Comparison of ENCODE assay signal across 8 mouse cellular contexts in the genomic region with DNA sequence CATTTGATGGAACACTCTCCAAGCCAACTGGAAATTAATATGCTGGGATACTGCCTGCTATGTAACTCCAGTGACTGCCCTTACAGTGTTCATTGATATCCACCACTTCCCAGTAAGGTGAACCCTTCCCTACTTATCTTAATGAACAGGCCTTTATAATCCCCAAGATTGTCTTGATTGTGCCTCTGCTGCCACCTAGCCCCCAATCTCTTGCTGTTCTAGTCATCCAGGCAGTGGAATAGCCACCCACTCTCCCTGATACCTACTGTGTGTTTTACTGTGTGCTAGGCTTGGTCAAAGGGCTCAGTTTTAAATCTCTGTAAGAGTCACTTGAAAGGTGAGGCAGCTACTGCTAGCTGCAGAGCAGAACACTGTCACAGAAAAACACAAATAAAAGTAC.
DNase-seq lines count a peak whose midpoint lies in the region; ATAC-seq and TF ChIP-seq lines count a peak whose summit lies in the region.
"Had no signal": no experiment of that assay in that cellular context is flagged by ENCODE, and none has a peak within 500 bp of the region (broad histone marks: within the 10 kb centered on the region; RNA-seq: fewer than 3 reads in every experiment).

No protein-coding gene starts in this region.

- H3K4me3 ChIP-seq in cortical plate, adult 2 months (ENCODE audit: insufficient read depth, low read length), result no peak overlapping the region
- no peak overlapping the region for H3K4me3 ChIP-seq in lung, embryonic 16.5 days (ENCODE audit: low read length)
- H3K4me3 ChIP-seq in hindbrain, embryonic 13.5 days, result no peak overlapping the region
- H3K4me3 ChIP-seq: forebrain, embryonic 13.5 days had no signal

- TF ChIP-seq POLR2A in cortical plate, adult 2 months (IDR thresholded peaks at IDR 0.05; ENCODE audit: extremely low read depth, insufficient read depth, low read length), result no peak

- peak; percentile 57 for TF ChIP-seq CTCF in cortical plate, adult 2 months (IDR thresholded peaks at IDR 0.05; ENCODE audit: extremely low read depth, insufficient read depth, low read length)

- no peak overlapping the region for H3K9ac ChIP-seq in lung, embryonic 16.5 days (ENCODE audit: low read length)
- no peak overlapping the region for H3K9ac ChIP-seq in hindbrain, embryonic 13.5 days
- H3K9ac ChIP-seq: forebrain, embryonic 13.5 days had no signal

- peak; percentile 28 for DNase-seq in left cerebral cortex, postnatal 4 days
- DNase-seq in left cerebral cortex, adult 8-10 months (ENCODE audit: low spot score in 2 of 2), result no peak
- DNase-seq in adipocyte (ENCODE audit: low spot score), result peak; percentile 70
- DNase-seq in testis, postnatal 14 days (ENCODE audit: low spot score), result no peak

- no peak overlapping the region for H3K4me2 ChIP-seq in lung, embryonic 16.5 days (ENCODE audit: low read depth, low read length)
- H3K4me2 ChIP-seq in hindbrain, embryonic 13.5 days, result no peak overlapping the region
- H3K4me2 ChIP-seq: forebrain, embryonic 13.5 days had no signal

- H3K4me1 ChIP-seq in cortical plate, adult 2 months (ENCODE audit: control insufficient read depth, insufficient read depth, low read length), result no peaks in the 10 kb centered on the region
- H3K4me1 ChIP-seq in lung, embryonic 16.5 days (replicated peaks; ENCODE audit: control insufficient read depth, insufficient read depth, low read length), result peaks cover 2% of the 10 kb centered on the region; the same call in 1 of the 2 replicates
- no peaks in the 10 kb centered on the region for H3K4me1 ChIP-seq in hindbrain, embryonic 13.5 days (replicated peaks)
- H3K4me1 ChIP-seq: forebrain, embryonic 13.5 days had no signal

- no peaks in the 10 kb centered on the region for H3K9me3 ChIP-seq in lung, embryonic 16.5 days (ENCODE audit: control insufficient read depth, low read length)
- H3K9me3 ChIP-seq in hindbrain, embryonic 13.5 days, result no peaks in the 10 kb centered on the region
- H3K9me3 ChIP-seq: forebrain, embryonic 13.5 days had no signal

- intact Hi-C loops in left cerebral cortex, postnatal 4 days (cut with DNase I), result loop anchor here (10.0 kb wide), 1 partner anchor 132 kb away; no protein-coding TSS in a partner anchor

- peak; percentile 69 for ATAC-seq in lung, embryonic 16.5 days (ENCODE audit: low read depth)
- no peak for ATAC-seq in hindbrain, embryonic 13.5 days (ENCODE audit: low FRiP score)

- no peak overlapping the region for H3K27ac ChIP-seq in cortical plate, adult 2 months (ENCODE audit: insufficient read depth, low read length)
- no peak overlapping the region for H3K27ac ChIP-seq in lung, embryonic 16.5 days (ENCODE audit: low read length)
- no peak overlapping the region for H3K27ac ChIP-seq in hindbrain, embryonic 13.5 days
- H3K27ac ChIP-seq: forebrain, embryonic 13.5 days had no signal

- no peaks in the 10 kb centered on the region for H3K27me3 ChIP-seq in lung, embryonic 16.5 days (ENCODE audit: control insufficient read depth, insufficient read depth, low read depth, low read length)
- no peaks in the 10 kb centered on the region for H3K27me3 ChIP-seq in hindbrain, embryonic 13.5 days
- H3K27me3 ChIP-seq: forebrain, embryonic 13.5 days had no signal

- no peaks in the 10 kb centered on the region for H3K36me3 ChIP-seq in lung, embryonic 16.5 days (ENCODE audit: control insufficient read depth, insufficient read depth, low read length)
- H3K36me3 ChIP-seq in hindbrain, embryonic 13.5 days, result no peaks in the 10 kb centered on the region

Comparison
In these comparisons a context has a peak if more than half of its experiments do, and no peak if none do; other contexts are left out.
1. DNase-seq: peak in left cerebral cortex, postnatal 4 days (single experiment) and adipocyte (single experiment); none in left cerebral cortex, adult 8-10 months (0 of 2) and testis, postnatal 14 days (single experiment).